Mouse (Mus musculus) granulocyte monocyte progenitor cell, adult 5-6 weeks (primary cell): Measurements from ENCODE around the gene Kpna3. TPM values are rescaled to one million over a fixed set of nuclear protein-coding genes. Genes with fewer than 3 reads are reported as not detected.
"Not testable (repeated sequence)": the region's sequence is repeated elsewhere in the genome, so short reads cannot be mapped to it uniquely, and the experiment has no call there.

Experiments
- ATAC-seq: replicated peaks from 2 replicates; pipeline ENCODE4 v1.8.0; 2016; ENCODE audit warnings: mild to moderate bottlenecking, moderate TSS enrichment, inconsistent platforms; ENCODE audit not compliant: poor library complexity, severe bottlenecking
- total RNA-seq, 2 experiments: library from RNA; stranded (forward) in 1 of 2; stranded (reverse) in 1 of 2; fragments of 200-712, 200-1000 nt in 1 of 2; fragments of >200 nt in 1 of 2; fragmentation: Nextera tagmentation in 1 of 2; gene quantifications; 2 replicates each; pipeline ENCODE4 v1.2.3; 2014 to 2017

Gene Kpna3
- total RNA-seq, 2 experiments from 2014 or later: 29.7 to 43.2 TPM

- peak; percentile 65 for ATAC-seq
Observed at GRCm38 (mm10) chr14:61327618-61328450, 111.8 kb downstream of the Kpna3 start.

GRCm38 (mm10) chr14:61327007-61327406 is 112.7 kb downstream of the Kpna3 start:
- not testable (repeated sequence) for ATAC-seq

- no peak for ATAC-seq
Observed at GRCm38 (mm10) chr14:61322740-61323139, 116.9 kb downstream of the Kpna3 start.

- no peak for ATAC-seq
Observed at GRCm38 (mm10) chr14:61321200-61321599, 118.5 kb downstream of the Kpna3 start.

- ATAC-seq: peak; percentile 88
Observed at GRCm38 (mm10) chr14:61320765-61321164, 118.9 kb downstream of the Kpna3 start.

GRCm38 (mm10) chr14:61316861-61317260 is 122.8 kb downstream of the Kpna3 start:
- ATAC-seq: peak; percentile 65

Other genes starting within 250 kb of the Kpna3 start
- not detected in 2 replicates for gene Sgcg, start 181.4 kb downstream of the Kpna3 start, total RNA-seq (2014; fragmentation: Nextera tagmentation)
- not detected in 2 replicates for gene Sgcg, start 181.4 kb downstream of the Kpna3 start, total RNA-seq (2017)
- gene Arl11, start 130.1 kb downstream of the Kpna3 start, total RNA-seq (2014; fragmentation: Nextera tagmentation): 50.8 and 51.6 TPM in 2 replicates
- 17.3 and 22.7 TPM in 2 replicates for gene Arl11, start 130.1 kb downstream of the Kpna3 start, total RNA-seq (2017)
- gene Ebpl, start 79.4 kb downstream of the Kpna3 start, total RNA-seq (2014; fragmentation: Nextera tagmentation): 3.4 and 4.8 TPM in 2 replicates
- gene Ebpl, start 79.4 kb downstream of the Kpna3 start, total RNA-seq (2017): 2.2 and 2.8 TPM in 2 replicates
- gene Spryd7, start 117.0 kb upstream of the Kpna3 start, total RNA-seq (2014; fragmentation: Nextera tagmentation): 4.8 and 9.0 TPM in 2 replicates
- 10.6 and 11.1 TPM in 2 replicates for gene Spryd7, start 117.0 kb upstream of the Kpna3 start, total RNA-seq (2017)
- 6.9 and 19.0 TPM in 2 replicates for gene Trim13, start 158.4 kb upstream of the Kpna3 start, total RNA-seq (2014; fragmentation: Nextera tagmentation)
- 12.6 and 14.6 TPM in 2 replicates for gene Trim13, start 158.4 kb upstream of the Kpna3 start, total RNA-seq (2017)
- 0.79 TPM in 1 of 2 replicates, not detected in the other for gene Kcnrg, start 167.6 kb upstream of the Kpna3 start, total RNA-seq (2014; fragmentation: Nextera tagmentation)
- 0.17 and 0.31 TPM in 2 replicates for gene Kcnrg, start 167.6 kb upstream of the Kpna3 start, total RNA-seq (2017)